Mouse (Mus musculus) testis, adult 2 months (tissue): ENCODE data around the gene Mmp7.

Source experiments
- CTCF ChIP-seq: fragments of 200-500 bp; IDR thresholded peaks from 2 replicates; pipeline ENCODE4 v1.5.1; 2012; ENCODE audit warnings: low read depth, mild to moderate bottlenecking, inconsistent platforms, low read length, moderate library complexity; ENCODE audit not compliant: control insufficient read depth, insufficient read depth, insufficient replicate concordance
- POLR2A ChIP-seq: fragments of 200-500 bp; IDR thresholded peaks from 2 replicates; pipeline ENCODE4 v1.6.1; 2012; ENCODE audit warnings: low read depth, mild to moderate bottlenecking, inconsistent platforms, low read length, moderate library complexity; ENCODE audit not compliant: control insufficient read depth

DNA sequence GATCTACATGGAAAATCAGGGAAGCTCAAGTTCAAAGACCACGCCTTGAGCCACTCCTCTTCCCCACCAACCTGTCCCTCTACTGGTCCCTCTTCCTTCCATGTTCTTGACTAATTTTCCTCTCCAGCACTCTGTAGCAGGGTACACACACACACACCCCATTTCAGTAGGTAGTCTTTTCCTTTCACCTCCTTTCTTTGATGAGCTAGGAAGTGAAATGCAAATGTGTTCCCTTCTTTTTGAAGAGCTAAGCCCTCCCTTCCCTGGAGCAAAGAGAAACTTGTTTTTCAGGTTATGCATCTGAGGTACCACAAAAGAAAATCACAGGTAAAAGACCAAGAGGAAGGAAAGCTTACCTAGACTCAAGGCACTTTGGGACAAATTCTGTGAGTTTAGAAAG, 29.7 kb downstream of the Mmp7 start:
- TF ChIP-seq POLR2A (no peak), CTCF (no peak)
